Mouse (Mus musculus): ENCODE measurements around the gene Fam166b. TPM values are rescaled to one million over a fixed set of nuclear protein-coding genes. Genes with fewer than 3 reads are reported as not detected.

The Fam166b gene
- polyA plus RNA-seq, 1 experiment from 2014 or later = 0.34 TPM

- Histone ChIP-seq H3K27ac (no peak overlapping the region), H3K36me3 (no peaks in the 10 kb centered on the region), H3K4me1 (peaks cover 25% of the 10 kb centered on the region), H3K27me3 (replicated peaks) (no peaks in the 10 kb centered on the region), H3K9ac (no peak overlapping the region), H3K4me3 (no peak overlapping the region), H3K4me2 (replicated peaks) (no peak overlapping the region), H3K9me3 (no peaks in the 10 kb centered on the region)
- WGBS = 86% methylated on average over 31 of the region's 31 CpGs
- no peak for ATAC-seq (ENCODE audit: low FRiP score, low read depth)
These were observed 29.4 kb downstream of the Fam166b start for GRCm38 (mm10) chr4:43399391-43400131.

GRCm38 (mm10) chr4:43398829-43399331, 30.1 kb downstream of the Fam166b start:
- 74% methylated on average over 17 of the region's 17 CpGs for WGBS
- Histone ChIP-seq H3K4me2 (replicated peaks) (no peak overlapping the region), H3K9ac (no peak overlapping the region), H3K4me1 (peaks cover 25% of the 10 kb centered on the region), H3K4me3 (no peak overlapping the region), H3K36me3 (no peaks in the 10 kb centered on the region), H3K27ac (no peak overlapping the region), H3K27me3 (replicated peaks) (no peaks in the 10 kb centered on the region), H3K9me3 (no peaks in the 10 kb centered on the region)
- no peak for ATAC-seq (ENCODE audit: low FRiP score, low read depth)

- no peak overlapping the region for H3K4me3 ChIP-seq
- H3K9ac ChIP-seq = no peak overlapping the region
- H3K27ac ChIP-seq = no peak overlapping the region
- no peak overlapping the region for H3K4me2 ChIP-seq (replicated peaks)
- H3K4me1 ChIP-seq = peaks cover 25% of the 10 kb centered on the region
- 58% methylated on average over 4 of the region's 4 CpGs for WGBS
- no peaks in the 10 kb centered on the region for H3K36me3 ChIP-seq
- no peaks in the 10 kb centered on the region for H3K9me3 ChIP-seq
- H3K27me3 ChIP-seq (replicated peaks) = no peaks in the 10 kb centered on the region
- no peak for ATAC-seq (ENCODE audit: low FRiP score, low read depth)
These were observed 30.9 kb downstream of the Fam166b start for GRCm38 (mm10) chr4:43398014-43398413.

GRCm38 (mm10) chr4:43396381-43396780, 32.6 kb downstream of the Fam166b start:
- H3K27me3 ChIP-seq (replicated peaks) = no peaks in the 10 kb centered on the region
- no peak overlapping the region for H3K9ac ChIP-seq
- H3K36me3 ChIP-seq = no peaks in the 10 kb centered on the region
- H3K4me1 ChIP-seq = peaks cover 24% of the 10 kb centered on the region
- no peak for ATAC-seq (ENCODE audit: low FRiP score, low read depth)
- 88% methylated on average over 5 of the region's 5 CpGs for WGBS
- no peak overlapping the region for H3K4me2 ChIP-seq (replicated peaks)
- H3K9me3 ChIP-seq = no peaks in the 10 kb centered on the region
- no peak overlapping the region for H3K27ac ChIP-seq
- no peak overlapping the region for H3K4me3 ChIP-seq

GRCm38 (mm10) chr4:43395836-43396235, 33.1 kb downstream of the Fam166b start:
- H3K36me3 ChIP-seq = no peaks in the 10 kb centered on the region
- H3K9me3 ChIP-seq = no peaks in the 10 kb centered on the region
- peaks cover 18% of the 10 kb centered on the region for H3K4me1 ChIP-seq
- H3K4me3 ChIP-seq = no peak overlapping the region
- H3K27me3 ChIP-seq (replicated peaks) = no peaks in the 10 kb centered on the region
- no peak overlapping the region for H3K9ac ChIP-seq
- no peak for ATAC-seq (ENCODE audit: low FRiP score, low read depth)
- WGBS = 68% methylated on average over 9 of the region's 9 CpGs
- no peak overlapping the region for H3K27ac ChIP-seq
- H3K4me2 ChIP-seq (replicated peaks) = no peak overlapping the region

GRCm38 (mm10) chr4:43395147-43395546, 33.8 kb downstream of the Fam166b start:
- Histone ChIP-seq H3K4me3 (no peak overlapping the region), H3K36me3 (no peaks in the 10 kb centered on the region), H3K9ac (no peak overlapping the region), H3K4me1 (peaks cover 16% of the 10 kb centered on the region), H3K4me2 (replicated peaks) (no peak overlapping the region), H3K27me3 (replicated peaks) (no peaks in the 10 kb centered on the region), H3K27ac (no peak overlapping the region), H3K9me3 (no peaks in the 10 kb centered on the region)
- WGBS = 90% methylated on average over 5 of the region's 5 CpGs
- ATAC-seq (ENCODE audit: low FRiP score, low read depth) = no peak

- Histone ChIP-seq H3K4me1 (peaks cover 15% of the 10 kb centered on the region), H3K9me3 (no peaks in the 10 kb centered on the region), H3K9ac (no peak overlapping the region), H3K36me3 (no peaks in the 10 kb centered on the region), H3K27ac (no peak overlapping the region), H3K4me2 (replicated peaks) (no peak overlapping the region), H3K27me3 (replicated peaks) (no peaks in the 10 kb centered on the region), H3K4me3 (no peak overlapping the region)
- no peak for ATAC-seq (ENCODE audit: low FRiP score, low read depth)
- 68% methylated on average over 15 of the region's 15 CpGs for WGBS
These were observed 34.5 kb downstream of the Fam166b start for GRCm38 (mm10) chr4:43394345-43394891.

- Histone ChIP-seq H3K27me3 (replicated peaks) (no peaks in the 10 kb centered on the region), H3K4me3 (no peak overlapping the region), H3K9ac (no peak overlapping the region), H3K36me3 (no peaks in the 10 kb centered on the region), H3K9me3 (no peaks in the 10 kb centered on the region), H3K4me1 (no peaks in the 10 kb centered on the region; the same call in 1 of the 2 replicates), H3K27ac (no peak overlapping the region), H3K4me2 (replicated peaks) (no peak overlapping the region)
- ATAC-seq (ENCODE audit: low FRiP score, low read depth) = no peak
- WGBS = 78% methylated on average over 3 of the region's 3 CpGs
These were observed 37.3 kb downstream of the Fam166b start for GRCm38 (mm10) chr4:43391521-43392050.

- Histone ChIP-seq H3K4me1 (no peaks in the 10 kb centered on the region; the same call in 1 of the 2 replicates), H3K27me3 (replicated peaks) (no peaks in the 10 kb centered on the region), H3K4me2 (replicated peaks) (no peak overlapping the region), H3K4me3 (no peak overlapping the region), H3K9me3 (no peaks in the 10 kb centered on the region), H3K9ac (no peak overlapping the region), H3K36me3 (no peaks in the 10 kb centered on the region), H3K27ac (no peak overlapping the region)
- 67% methylated on average over 9 of the region's 9 CpGs for WGBS
- ATAC-seq (ENCODE audit: low FRiP score, low read depth) = no peak
These were observed 39.0 kb downstream of the Fam166b start for GRCm38 (mm10) chr4:43389845-43390440.

- Histone ChIP-seq H3K27me3 (replicated peaks) (no peaks in the 10 kb centered on the region), H3K27ac (no peak overlapping the region), H3K9ac (no peak overlapping the region), H3K9me3 (no peaks in the 10 kb centered on the region), H3K36me3 (no peaks in the 10 kb centered on the region), H3K4me1 (no peaks in the 10 kb centered on the region; the same call in 1 of the 2 replicates), H3K4me2 (replicated peaks) (no peak overlapping the region), H3K4me3 (no peak overlapping the region)
- 85% methylated on average over 2 of the region's 2 CpGs for WGBS
- no peak for ATAC-seq (ENCODE audit: low FRiP score, low read depth)
These were observed 39.5 kb downstream of the Fam166b start for GRCm38 (mm10) chr4:43389390-43389789.

- no peaks in the 10 kb centered on the region for H3K36me3 ChIP-seq
- no peak for ATAC-seq (ENCODE audit: low FRiP score, low read depth)
These were observed 42.0 kb downstream of the Fam166b start for GRCm38 (mm10) chr4:43386932-43387331.

GRCm38 (mm10) chr4:43384541-43384940, 44.4 kb downstream of the Fam166b start:
- no peak for ATAC-seq (ENCODE audit: low FRiP score, low read depth)
- Histone ChIP-seq H3K9me3 (no peaks in the 10 kb centered on the region), H3K4me3 (no peak overlapping the region), H3K9ac (no peak overlapping the region), H3K27ac (no peak overlapping the region), H3K36me3 (no peaks in the 10 kb centered on the region), H3K4me2 (replicated peaks) (no peak overlapping the region), H3K4me1 (peaks cover 21% of the 10 kb centered on the region), H3K27me3 (replicated peaks) (0 out of 2 replicates have a peak, but pooled peaks cover 5% of the 10 kb centered on the region)
- WGBS = 93% methylated on average over 3 of the region's 3 CpGs

More at GRCm38 (mm10) chr4:43386932-43387331, 42.0 kb downstream of the Fam166b start:
- Histone ChIP-seq H3K27me3 (replicated peaks) (no peaks in the 10 kb centered on the region), H3K27ac (no peak overlapping the region), H3K4me3 (no peak overlapping the region), H3K4me2 (replicated peaks) (no peak overlapping the region), H3K4me1 (peaks cover 11% of the 10 kb centered on the region; the same call in 1 of the 2 replicates), H3K9me3 (no peaks in the 10 kb centered on the region), H3K9ac (no peak overlapping the region)

Measured in neural tube, embryonic 12.5 days (tissue).